In the genomic region with DNA sequence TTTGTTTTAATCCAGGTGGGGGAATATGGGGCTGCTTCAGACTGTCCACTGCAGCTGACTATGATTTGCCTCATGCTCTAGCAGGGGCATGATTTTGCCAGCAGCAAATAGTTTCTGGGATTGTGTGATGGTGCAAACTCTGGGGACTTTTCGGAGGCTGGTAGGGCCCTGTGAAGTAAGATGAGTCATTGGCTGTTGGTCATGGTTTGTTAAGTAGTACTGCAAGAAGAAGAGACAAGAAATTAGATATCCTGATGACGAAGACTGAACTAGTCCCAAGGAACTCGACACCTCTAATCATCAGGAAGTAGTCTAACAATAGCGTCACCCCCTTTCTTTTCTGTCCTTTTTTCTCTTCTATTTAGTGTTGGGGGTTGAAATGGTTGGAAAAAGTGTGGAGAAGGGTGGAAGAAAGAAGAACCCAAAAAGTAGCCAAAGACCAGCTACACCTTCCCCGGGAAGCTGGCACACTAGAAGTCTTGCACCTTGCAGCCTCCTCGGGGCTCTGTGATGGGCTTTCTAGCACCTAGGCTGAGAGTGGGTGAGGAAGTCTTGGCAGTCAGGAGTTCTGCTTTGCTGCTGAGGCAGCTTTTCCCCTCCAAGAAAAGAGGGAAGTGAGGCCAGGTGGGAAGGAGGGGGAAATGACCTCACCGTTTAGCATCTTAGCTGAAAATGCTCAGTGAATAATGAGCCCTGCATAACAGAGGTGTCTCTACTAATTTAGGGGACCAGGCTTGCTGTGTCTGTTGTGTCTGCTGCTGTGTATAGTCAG, we compare ENCODE assay signal across 11 mouse cellular contexts. TPM values are rescaled to one million over a fixed set of nuclear protein-coding genes. Genes with fewer than 3 reads are reported as not detected.
DNase-seq lines count a peak whose midpoint lies in the region; ATAC-seq lines count a peak whose summit lies in the region.
"Had no signal": no experiment of that assay in that cellular context is flagged by ENCODE, and none has a peak within 500 bp of the region (broad histone marks: within the 10 kb centered on the region; RNA-seq: fewer than 3 reads in every experiment).

No protein-coding gene starts in this region.

- no peak overlapping the region for H3K9ac ChIP-seq in kidney, embryonic 16.5 days (replicated peaks; ENCODE audit: low read length)
- H3K9ac ChIP-seq in kidney, embryonic 14.5 days (ENCODE audit: low read depth, low read length): no peak overlapping the region
- H3K9ac ChIP-seq in hindbrain, embryonic 15.5 days: no peak overlapping the region
- no peak overlapping the region for H3K9ac ChIP-seq in midbrain, embryonic 11.5 days (ENCODE audit: low read length)
- H3K9ac ChIP-seq: lung, embryonic 14.5 days; neural tube, embryonic 12.5 days had no signal

- peaks cover 63% of the 10 kb centered on the region for H3K4me1 ChIP-seq in kidney, embryonic 16.5 days (ENCODE audit: insufficient read depth, low read length)
- H3K4me1 ChIP-seq in kidney, embryonic 14.5 days (ENCODE audit: control insufficient read depth, insufficient read depth, low read length): peaks cover 25% of the 10 kb centered on the region
- peaks cover 46% of the 10 kb centered on the region for H3K4me1 ChIP-seq in hindbrain, embryonic 15.5 days (replicated peaks)
- 0 out of 2 replicates have a peak, but pooled peaks cover 2% of the 10 kb centered on the region for H3K4me1 ChIP-seq in midbrain, embryonic 11.5 days (ENCODE audit: control insufficient read depth, insufficient read depth, low read length)

- no peaks in the 10 kb centered on the region for H3K27me3 ChIP-seq in kidney, embryonic 16.5 days (ENCODE audit: insufficient read depth, low read length)
- no peaks in the 10 kb centered on the region for H3K27me3 ChIP-seq in kidney, embryonic 14.5 days (ENCODE audit: control insufficient read depth, insufficient read depth, low read length)
- no peaks in the 10 kb centered on the region for H3K27me3 ChIP-seq in hindbrain, embryonic 15.5 days
- H3K27me3 ChIP-seq in midbrain, embryonic 11.5 days (ENCODE audit: control insufficient read depth, insufficient read depth, low read length): no peaks in the 10 kb centered on the region
- H3K27me3 ChIP-seq: neural tube, embryonic 12.5 days had no signal

- DNase-seq in B cell, adult 2 months: peak; percentile 6 to 10
- DNase-seq in brain, adult 2 months (ENCODE audit: low read depth, low spot score): peak; percentile 74
- no peak for DNase-seq in T-cell, adult 2 months (ENCODE audit: low spot score)
- DNase-seq in midbrain, embryonic 11.5 days (ENCODE audit: low spot score, missing footprints): no peak
- no peak for DNase-seq in cerebellum, adult 11-12 months
- DNase-seq: kidney, postnatal 10 days; lung, embryonic 14.5 days had no signal

- 0 out of 2 replicates have a peak overlapping the region, but pooled peaks have one; percentile 38 for H3K27ac ChIP-seq in kidney, embryonic 16.5 days (ENCODE audit: low read length)
- no peak overlapping the region for H3K27ac ChIP-seq in kidney, embryonic 14.5 days (ENCODE audit: low read depth, low read length)
- peak overlapping the region; percentile 58; the same call in 1 of the 2 replicates for H3K27ac ChIP-seq in hindbrain, embryonic 15.5 days (replicated peaks)
- H3K27ac ChIP-seq in midbrain, embryonic 11.5 days (ENCODE audit: low read depth, low read length): no peak overlapping the region; the same call in 1 of the 2 replicates
- H3K27ac ChIP-seq: neural tube, embryonic 12.5 days had no signal

- WGBS in kidney, embryonic 16.5 days: 69% methylated on average over 7 of the region's 7 CpGs
- 49% methylated on average over 7 of the region's 7 CpGs for WGBS in kidney, embryonic 14.5 days
- 88% methylated on average over 7 of the region's 7 CpGs for WGBS in hindbrain, embryonic 15.5 days
- 88% methylated on average over 7 of the region's 7 CpGs for WGBS in midbrain, embryonic 11.5 days

- H3K4me3 ChIP-seq in kidney, embryonic 16.5 days (ENCODE audit: low read length): no peak overlapping the region
- no peak overlapping the region for H3K4me3 ChIP-seq in kidney, embryonic 14.5 days (ENCODE audit: low read length)
- H3K4me3 ChIP-seq in hindbrain, embryonic 15.5 days: no peak overlapping the region
- H3K4me3 ChIP-seq in midbrain, embryonic 11.5 days (ENCODE audit: low read depth, low read length): no peak overlapping the region
- H3K4me3 ChIP-seq: neural tube, embryonic 12.5 days had no signal

- H3K9me3 ChIP-seq in kidney, embryonic 16.5 days (ENCODE audit: low read length): no peaks in the 10 kb centered on the region
- H3K9me3 ChIP-seq in kidney, embryonic 14.5 days (ENCODE audit: control insufficient read depth, low read length): no peaks in the 10 kb centered on the region
- no peaks in the 10 kb centered on the region for H3K9me3 ChIP-seq in hindbrain, embryonic 15.5 days
- H3K9me3 ChIP-seq in midbrain, embryonic 11.5 days (ENCODE audit: control insufficient read depth, low read length): no peaks in the 10 kb centered on the region
- H3K9me3 ChIP-seq: neural tube, embryonic 12.5 days had no signal

- no peak for ATAC-seq in kidney, embryonic 16.5 days (ENCODE audit: low FRiP score, low TSS enrichment)
- no peak for ATAC-seq in kidney, embryonic 14.5 days (ENCODE audit: low FRiP score, low TSS enrichment)
- ATAC-seq in hindbrain, embryonic 15.5 days (ENCODE audit: low FRiP score, low read depth): no peak
- no peak for ATAC-seq in midbrain, embryonic 11.5 days (ENCODE audit: low FRiP score)

- H3K4me2 ChIP-seq in kidney, embryonic 16.5 days (replicated peaks; ENCODE audit: low read depth, low read length): no peak overlapping the region
- no peak overlapping the region for H3K4me2 ChIP-seq in kidney, embryonic 14.5 days (replicated peaks; ENCODE audit: low read depth, low read length)
- H3K4me2 ChIP-seq in hindbrain, embryonic 15.5 days: no peak overlapping the region
- H3K4me2 ChIP-seq in midbrain, embryonic 11.5 days: no peak overlapping the region
- H3K4me2 ChIP-seq: lung, embryonic 14.5 days; neural tube, embryonic 12.5 days had no signal

- no peaks in the 10 kb centered on the region for H3K36me3 ChIP-seq in kidney, embryonic 16.5 days (ENCODE audit: insufficient read depth, low read length)
- H3K36me3 ChIP-seq in kidney, embryonic 14.5 days (ENCODE audit: control insufficient read depth, insufficient read depth, low read length): no peaks in the 10 kb centered on the region; the same call in 1 of the 2 replicates
- H3K36me3 ChIP-seq in hindbrain, embryonic 15.5 days: no peaks in the 10 kb centered on the region
- H3K36me3 ChIP-seq in midbrain, embryonic 11.5 days (ENCODE audit: control insufficient read depth, insufficient read depth, low read length): no peaks in the 10 kb centered on the region
- H3K36me3 ChIP-seq: neural tube, embryonic 12.5 days had no signal

RNA-seq across cellular contexts. Expression of a gene that starts 24.6 kb away (rescaled TPM):
- 154 and 155 TPM in 2 replicates for polyA plus RNA-seq in kidney, embryonic 16.5 days (2015; fragmentation: Nextera tagmentation; extraction: Ambion mirVana)
- 160 and 193 TPM in 2 replicates for polyA plus RNA-seq in kidney, embryonic 14.5 days (2014; fragmentation: Nextera tagmentation; extraction: Ambion mirVana)
- polyA plus RNA-seq in hindbrain, embryonic 15.5 days (2015; fragmentation: Nextera tagmentation; extraction: Ambion mirVana): 103 and 107 TPM in 2 replicates
- 135 and 144 TPM in 2 replicates for polyA plus RNA-seq in midbrain, embryonic 11.5 days (2014; fragmentation: Nextera tagmentation; extraction: Ambion mirVana)

RNA-seq across cellular contexts. Expression of a gene that starts 27.0 kb away (rescaled TPM):
- polyA plus RNA-seq in kidney, embryonic 16.5 days (2015; fragmentation: Nextera tagmentation; extraction: Ambion mirVana): 4.8 and 5.0 TPM in 2 replicates
- polyA plus RNA-seq in kidney, embryonic 14.5 days (2014; fragmentation: Nextera tagmentation; extraction: Ambion mirVana): 2.6 and 4.8 TPM in 2 replicates
- polyA plus RNA-seq in hindbrain, embryonic 15.5 days (2015; fragmentation: Nextera tagmentation; extraction: Ambion mirVana): 3.5 and 4.3 TPM in 2 replicates
- 1.1 and 1.6 TPM in 2 replicates for polyA plus RNA-seq in midbrain, embryonic 11.5 days (2014; fragmentation: Nextera tagmentation; extraction: Ambion mirVana)

RNA-seq across cellular contexts. Expression of a gene that starts 56.7 kb away (rescaled TPM):
- 60.0 and 61.4 TPM in 2 replicates for polyA plus RNA-seq in kidney, embryonic 16.5 days (2015; fragmentation: Nextera tagmentation; extraction: Ambion mirVana)
- polyA plus RNA-seq in kidney, embryonic 14.5 days (2014; fragmentation: Nextera tagmentation; extraction: Ambion mirVana): 23.6 and 64.4 TPM in 2 replicates
- 31.1 and 31.7 TPM in 2 replicates for polyA plus RNA-seq in hindbrain, embryonic 15.5 days (2015; fragmentation: Nextera tagmentation; extraction: Ambion mirVana)
- polyA plus RNA-seq in midbrain, embryonic 11.5 days (2014; fragmentation: Nextera tagmentation; extraction: Ambion mirVana): 20.7 and 22.8 TPM in 2 replicates

Comparison
In these comparisons a context has a peak if more than half of its experiments do, and no peak if none do; other contexts are left out.
1. H3K27ac ChIP-seq: peak in kidney, embryonic 16.5 days (single experiment) and hindbrain, embryonic 15.5 days (single experiment); none in kidney, embryonic 14.5 days (single experiment) and midbrain, embryonic 11.5 days (single experiment).
2. DNase-seq: peak in B cell, adult 2 months (2 of 2) and brain, adult 2 months (single experiment); none in T-cell, adult 2 months (single experiment), midbrain, embryonic 11.5 days (single experiment) and cerebellum, adult 11-12 months (single experiment).